Mouse (Mus musculus): ENCODE measurements at regions not wholly inside any gene's neighbourhood (a gene's known extent, or its start where the extent isn't known, plus 50 kb on each side); places are given as distances from the start of the nearest gene placed in this dataset.

DNA sequence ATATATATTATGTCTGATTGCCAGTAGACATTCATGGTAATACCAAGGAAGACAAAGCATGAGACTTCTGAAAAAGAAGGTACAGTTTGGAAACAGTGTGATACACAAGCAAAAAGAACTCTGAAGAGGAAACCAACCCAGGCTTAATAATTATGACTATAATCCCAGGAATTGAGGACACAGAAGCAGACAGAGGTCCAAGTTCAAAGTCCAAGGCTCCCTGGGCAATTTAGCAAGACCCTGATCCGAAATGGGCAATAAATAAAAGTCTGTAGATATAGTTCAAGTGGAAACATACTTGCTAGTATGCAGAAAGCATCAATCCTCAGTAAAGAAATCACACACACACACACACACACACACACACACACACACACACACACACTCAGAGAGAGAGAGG is 2618.7 kb upstream of the Gm7489 start:
- Histone ChIP-seq H3K27me3 (ENCODE audit: control insufficient read depth, insufficient read depth, low read length) (no peaks in the 10 kb centered on the region), H3K79me2 (ENCODE audit: control insufficient read depth, insufficient read depth, low read length) (no peaks in the 10 kb centered on the region), H3K36me3 (ENCODE audit: control insufficient read depth, insufficient read depth, low read length) (no peaks in the 10 kb centered on the region), H3K27ac (replicated peaks; ENCODE audit: insufficient read depth, low read depth, low read length) (no peak overlapping the region), H3K4me3 (ENCODE audit: insufficient read depth, low read depth, low read length) (no peak overlapping the region), H3K9ac (ENCODE audit: low read depth, low read length) (no peak overlapping the region), H3K4me1 (ENCODE audit: control insufficient read depth, insufficient read depth, low read length) (no peaks in the 10 kb centered on the region)
- no peak for DNase-seq (ENCODE audit: extremely low read depth, low read depth, low spot score)
- 20% methylated on average over 1 of the region's 1 CpGs for WGBS
- TF ChIP-seq POLR2A (IDR thresholded peaks at IDR 0.05; ENCODE audit: extremely low read depth, insufficient read depth, low read length) (no peak), CTCF (IDR thresholded peaks at IDR 0.05; ENCODE audit: low read depth, low read length) (no peak)

DNA sequence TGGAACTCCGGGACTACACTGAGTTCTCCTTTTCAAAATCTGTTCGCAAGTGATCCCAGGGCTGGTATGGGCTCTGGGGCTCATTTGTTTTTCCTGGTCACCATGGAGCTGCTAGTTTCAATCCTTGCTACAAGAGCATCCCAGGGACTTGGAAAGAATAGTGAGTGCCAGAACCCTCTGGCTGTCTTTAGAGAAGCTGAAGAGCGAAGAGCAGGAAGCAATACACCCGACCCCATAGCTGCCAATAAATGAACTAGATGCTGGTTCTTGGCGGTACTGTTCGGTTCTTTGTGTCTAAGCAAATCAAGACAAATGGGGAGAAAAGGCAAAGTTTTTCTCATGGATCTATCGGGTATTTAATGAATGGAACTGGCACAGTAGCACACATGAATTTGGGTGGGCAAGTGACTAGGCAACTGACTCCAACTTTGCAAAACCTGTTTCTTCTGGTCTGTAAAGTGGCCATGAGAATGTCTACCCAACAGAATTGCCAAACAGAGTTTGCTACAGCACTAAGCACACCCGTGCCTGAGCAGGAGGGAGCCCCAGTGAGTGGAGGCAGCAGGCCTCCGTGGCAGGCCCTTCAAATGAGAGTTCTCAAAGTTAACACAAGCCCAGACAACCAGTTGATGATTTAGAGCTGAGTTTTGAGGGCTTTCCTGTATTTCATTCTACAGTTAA is 2612.9 kb upstream of the Gm7489 start:
- WGBS, result 83% methylated on average over 9 of the region's 9 CpGs
- no peaks in the 10 kb centered on the region for H3K4me1 ChIP-seq (ENCODE audit: control insufficient read depth, insufficient read depth, low read length)
- no peaks in the 10 kb centered on the region for H3K27me3 ChIP-seq (ENCODE audit: control insufficient read depth, insufficient read depth, low read length)
- H3K4me3 ChIP-seq (ENCODE audit: insufficient read depth, low read depth, low read length), result no peak overlapping the region
- H3K79me2 ChIP-seq (ENCODE audit: control insufficient read depth, insufficient read depth, low read length), result no peaks in the 10 kb centered on the region
- H3K36me3 ChIP-seq (ENCODE audit: control insufficient read depth, insufficient read depth, low read length), result no peaks in the 10 kb centered on the region
- no peak overlapping the region for H3K9ac ChIP-seq (ENCODE audit: low read depth, low read length)
- no peak for DNase-seq (ENCODE audit: extremely low read depth, low read depth, low spot score)
- no peak for TF ChIP-seq POLR2A (IDR thresholded peaks at IDR 0.05; ENCODE audit: extremely low read depth, insufficient read depth, low read length)
- no peak for TF ChIP-seq CTCF (IDR thresholded peaks at IDR 0.05; ENCODE audit: low read depth, low read length)
- H3K27ac ChIP-seq (replicated peaks; ENCODE audit: insufficient read depth, low read depth, low read length), result no peak overlapping the region

DNA sequence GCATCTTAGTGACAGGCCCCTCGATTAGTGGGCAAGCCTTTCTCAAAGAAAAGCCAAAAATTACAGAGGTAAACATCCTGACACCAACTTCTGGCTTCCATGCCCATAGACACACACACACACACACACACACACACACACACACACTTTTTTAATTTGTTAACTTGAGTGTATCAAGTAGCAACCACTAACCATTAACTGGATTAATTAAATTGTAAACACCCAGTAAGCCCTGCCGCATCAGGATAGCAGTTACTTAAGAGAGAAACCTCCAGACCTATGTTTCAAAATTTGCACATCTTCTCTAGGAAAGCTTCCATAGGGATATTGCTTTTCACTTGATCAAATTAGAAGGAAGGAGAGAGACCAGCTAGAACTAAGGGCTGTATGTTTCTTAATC is 2599.4 kb upstream of the Gm7489 start:
- H3K4me1 ChIP-seq (ENCODE audit: control insufficient read depth, insufficient read depth, low read length), result no peaks in the 10 kb centered on the region
- no peak overlapping the region for H3K9ac ChIP-seq (ENCODE audit: low read depth, low read length)
- H3K27ac ChIP-seq (replicated peaks; ENCODE audit: insufficient read depth, low read depth, low read length), result no peak overlapping the region
- H3K4me3 ChIP-seq (ENCODE audit: insufficient read depth, low read depth, low read length), result no peak overlapping the region
- H3K27me3 ChIP-seq (ENCODE audit: control insufficient read depth, insufficient read depth, low read length), result no peaks in the 10 kb centered on the region
- H3K79me2 ChIP-seq (ENCODE audit: control insufficient read depth, insufficient read depth, low read length), result no peaks in the 10 kb centered on the region
- no peaks in the 10 kb centered on the region for H3K36me3 ChIP-seq (ENCODE audit: control insufficient read depth, insufficient read depth, low read length)
- no peak for DNase-seq (ENCODE audit: extremely low read depth, low read depth, low spot score)
- 75% methylated on average over 2 of the region's 2 CpGs for WGBS
- no peak for TF ChIP-seq POLR2A (IDR thresholded peaks at IDR 0.05; ENCODE audit: extremely low read depth, insufficient read depth, low read length)
- TF ChIP-seq CTCF (IDR thresholded peaks at IDR 0.05; ENCODE audit: low read depth, low read length), result no peak

DNA sequence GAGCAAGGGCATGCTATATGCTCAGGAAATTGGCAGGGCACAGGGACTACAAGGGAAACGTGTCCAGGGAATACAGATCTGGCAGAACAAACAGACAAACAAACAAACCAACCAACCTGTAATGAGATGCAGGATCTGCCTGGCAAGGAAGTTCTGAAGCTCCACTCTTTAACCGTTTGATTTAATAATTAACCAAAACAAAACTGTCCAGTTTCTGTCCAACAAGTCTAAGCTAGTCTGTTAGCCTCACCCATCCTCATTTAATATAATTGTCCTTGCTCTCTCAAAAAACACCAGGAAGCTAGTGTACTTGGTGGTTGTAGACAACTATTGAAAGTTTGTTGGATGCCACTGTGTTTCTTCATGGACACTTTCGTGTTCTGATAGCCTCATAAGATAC is 2598.4 kb upstream of the Gm7489 start:
- DNase-seq (ENCODE audit: extremely low read depth, low read depth, low spot score), result peak; percentile 14
- no peaks in the 10 kb centered on the region for H3K27me3 ChIP-seq (ENCODE audit: control insufficient read depth, insufficient read depth, low read length)
- 35% methylated on average over 3 of the region's 3 CpGs for WGBS
- no peak overlapping the region for H3K27ac ChIP-seq (replicated peaks; ENCODE audit: insufficient read depth, low read depth, low read length)
- TF ChIP-seq CTCF (IDR thresholded peaks at IDR 0.05; ENCODE audit: low read depth, low read length) (no peak), POLR2A (IDR thresholded peaks at IDR 0.05; ENCODE audit: extremely low read depth, insufficient read depth, low read length) (no peak)
- H3K36me3 ChIP-seq (ENCODE audit: control insufficient read depth, insufficient read depth, low read length), result no peaks in the 10 kb centered on the region
- no peaks in the 10 kb centered on the region for H3K79me2 ChIP-seq (ENCODE audit: control insufficient read depth, insufficient read depth, low read length)
- no peak overlapping the region for H3K9ac ChIP-seq (ENCODE audit: low read depth, low read length)
- no peaks in the 10 kb centered on the region for H3K4me1 ChIP-seq (ENCODE audit: control insufficient read depth, insufficient read depth, low read length)
- H3K4me3 ChIP-seq (ENCODE audit: insufficient read depth, low read depth, low read length), result no peak overlapping the region

DNA sequence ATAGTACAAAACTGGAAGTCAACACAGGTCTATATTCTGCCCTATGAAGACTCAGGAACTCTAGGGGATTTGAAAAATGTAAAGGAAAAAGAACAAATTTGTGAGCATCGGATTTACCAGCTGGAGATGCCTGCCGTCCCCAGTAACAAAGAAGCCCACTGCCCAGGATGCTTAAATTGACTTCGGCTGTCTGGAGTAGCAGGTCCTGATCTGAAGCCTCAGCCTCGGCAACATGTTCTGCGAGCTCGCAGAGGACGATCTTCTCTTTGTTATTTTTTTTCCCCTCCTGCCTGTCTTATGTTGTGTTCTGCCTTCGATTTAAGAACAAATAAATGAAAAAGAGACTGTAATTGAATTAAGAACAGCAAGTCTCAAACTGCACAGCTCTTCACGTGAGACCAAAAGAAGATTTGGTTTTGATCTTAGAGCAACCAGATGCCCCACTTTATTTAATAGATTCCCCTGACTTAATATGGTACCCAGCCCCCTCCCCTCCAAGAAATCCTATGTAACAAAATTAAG is 2595.7 kb upstream of the Gm7489 start:
- Histone ChIP-seq H3K27ac (replicated peaks; ENCODE audit: insufficient read depth, low read depth, low read length) (no peak overlapping the region), H3K4me1 (ENCODE audit: control insufficient read depth, insufficient read depth, low read length) (no peaks in the 10 kb centered on the region), H3K36me3 (ENCODE audit: control insufficient read depth, insufficient read depth, low read length) (no peaks in the 10 kb centered on the region), H3K9ac (ENCODE audit: low read depth, low read length) (no peak overlapping the region), H3K27me3 (ENCODE audit: control insufficient read depth, insufficient read depth, low read length) (no peaks in the 10 kb centered on the region), H3K4me3 (ENCODE audit: insufficient read depth, low read depth, low read length) (no peak overlapping the region), H3K79me2 (ENCODE audit: control insufficient read depth, insufficient read depth, low read length) (no peaks in the 10 kb centered on the region)
- no peak for TF ChIP-seq POLR2A (IDR thresholded peaks at IDR 0.05; ENCODE audit: extremely low read depth, insufficient read depth, low read length)
- no peak for TF ChIP-seq CTCF (IDR thresholded peaks at IDR 0.05; ENCODE audit: low read depth, low read length)
- WGBS, result 77% methylated on average over 9 of the region's 9 CpGs
- no peak for DNase-seq (ENCODE audit: extremely low read depth, low read depth, low spot score)

DNA sequence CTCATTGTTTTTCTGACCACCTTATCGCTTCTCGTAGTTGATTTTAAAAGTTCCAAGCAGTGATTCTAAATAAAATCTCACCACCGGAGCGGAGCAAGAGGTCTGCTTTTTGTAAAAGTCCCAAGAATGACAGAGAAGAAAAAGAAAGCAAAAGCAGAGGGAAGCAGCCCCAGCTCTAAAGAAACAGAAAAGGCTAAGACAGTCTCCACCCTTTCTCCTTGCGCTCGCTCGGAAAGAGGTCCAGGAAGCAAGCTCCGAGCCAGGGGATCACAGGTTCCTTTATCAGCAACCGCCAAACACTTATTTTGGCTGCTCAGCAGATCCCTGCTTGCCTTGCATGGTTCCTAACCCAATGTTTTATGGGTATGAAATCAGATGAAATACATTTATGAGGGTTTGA is 2594.8 kb upstream of the Gm7489 start:
- H3K36me3 ChIP-seq (ENCODE audit: control insufficient read depth, insufficient read depth, low read length), result no peaks in the 10 kb centered on the region
- WGBS, result 74% methylated on average over 9 of the region's 9 CpGs
- H3K4me1 ChIP-seq (ENCODE audit: control insufficient read depth, insufficient read depth, low read length), result no peaks in the 10 kb centered on the region
- no peak overlapping the region for H3K27ac ChIP-seq (replicated peaks; ENCODE audit: insufficient read depth, low read depth, low read length)
- H3K27me3 ChIP-seq (ENCODE audit: control insufficient read depth, insufficient read depth, low read length), result no peaks in the 10 kb centered on the region
- H3K9ac ChIP-seq (ENCODE audit: low read depth, low read length), result no peak overlapping the region
- H3K79me2 ChIP-seq (ENCODE audit: control insufficient read depth, insufficient read depth, low read length), result no peaks in the 10 kb centered on the region
- no peak for TF ChIP-seq POLR2A (IDR thresholded peaks at IDR 0.05; ENCODE audit: extremely low read depth, insufficient read depth, low read length)
- no peak for TF ChIP-seq CTCF (IDR thresholded peaks at IDR 0.05; ENCODE audit: low read depth, low read length)
- H3K4me3 ChIP-seq (ENCODE audit: insufficient read depth, low read depth, low read length), result no peak overlapping the region
- no peak for DNase-seq (ENCODE audit: extremely low read depth, low read depth, low spot score)
